Mouse (Mus musculus) ES-CJ7 (cell line): Measurements from ENCODE around the gene Apoc4.

Source experiments
- DNase-seq: peaks from one replicate; pipeline ENCODE4 v3.0.0; 2011; ENCODE audit warnings: low read depth, low spot score

Apoc4 gene

DNA sequence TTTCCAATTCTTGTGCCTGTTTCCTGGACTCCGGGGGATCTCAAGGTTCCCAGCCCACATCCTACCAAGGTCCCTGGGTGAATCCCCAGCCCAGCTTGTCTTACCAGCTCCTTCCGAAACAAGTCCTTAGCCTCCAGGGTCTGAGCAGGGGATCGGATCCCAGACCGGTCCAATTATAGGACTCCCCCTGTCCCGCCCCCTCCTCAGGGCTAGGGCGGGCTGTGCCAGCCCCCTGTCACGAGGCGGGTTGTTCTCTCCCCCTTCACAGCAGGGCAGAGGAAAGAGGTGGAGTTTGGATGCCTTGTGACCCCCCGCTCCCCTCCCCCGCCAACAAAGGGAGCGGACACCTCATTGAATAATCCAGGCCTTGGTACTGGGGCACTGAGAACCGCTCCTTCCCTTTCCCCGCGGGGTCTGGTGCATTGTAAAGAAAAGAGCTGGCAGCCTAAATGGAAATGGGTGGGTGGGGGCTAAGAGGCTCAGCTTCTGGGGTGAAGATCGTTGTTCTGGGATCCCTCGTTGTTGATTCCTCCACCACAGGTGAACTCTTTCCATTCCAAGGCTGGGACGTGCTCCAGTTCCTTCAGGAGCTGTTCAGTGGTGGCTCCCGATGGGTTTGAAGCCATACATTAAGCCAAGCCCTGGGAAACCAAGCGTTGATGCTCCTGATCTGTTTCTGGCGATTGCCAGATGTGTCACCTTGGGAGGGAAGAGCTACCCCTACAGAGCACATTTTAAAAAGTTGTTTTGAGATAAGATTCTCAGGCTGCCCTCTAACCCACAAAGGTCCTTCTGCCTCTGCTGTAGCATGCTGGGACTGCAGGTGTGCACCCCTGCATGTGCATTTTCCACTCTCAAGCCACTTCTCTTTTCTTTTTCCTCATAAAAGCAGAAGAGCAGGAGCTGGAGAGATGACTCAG, 17.9 kb upstream of the Apoc4 start, which contains the start of gene Apoe:
Gene Apoe, minus strand, starts transcription at position 282 of the 920 bp plus-strand sequence.
- peak; percentile 88 for DNase-seq

DNA sequence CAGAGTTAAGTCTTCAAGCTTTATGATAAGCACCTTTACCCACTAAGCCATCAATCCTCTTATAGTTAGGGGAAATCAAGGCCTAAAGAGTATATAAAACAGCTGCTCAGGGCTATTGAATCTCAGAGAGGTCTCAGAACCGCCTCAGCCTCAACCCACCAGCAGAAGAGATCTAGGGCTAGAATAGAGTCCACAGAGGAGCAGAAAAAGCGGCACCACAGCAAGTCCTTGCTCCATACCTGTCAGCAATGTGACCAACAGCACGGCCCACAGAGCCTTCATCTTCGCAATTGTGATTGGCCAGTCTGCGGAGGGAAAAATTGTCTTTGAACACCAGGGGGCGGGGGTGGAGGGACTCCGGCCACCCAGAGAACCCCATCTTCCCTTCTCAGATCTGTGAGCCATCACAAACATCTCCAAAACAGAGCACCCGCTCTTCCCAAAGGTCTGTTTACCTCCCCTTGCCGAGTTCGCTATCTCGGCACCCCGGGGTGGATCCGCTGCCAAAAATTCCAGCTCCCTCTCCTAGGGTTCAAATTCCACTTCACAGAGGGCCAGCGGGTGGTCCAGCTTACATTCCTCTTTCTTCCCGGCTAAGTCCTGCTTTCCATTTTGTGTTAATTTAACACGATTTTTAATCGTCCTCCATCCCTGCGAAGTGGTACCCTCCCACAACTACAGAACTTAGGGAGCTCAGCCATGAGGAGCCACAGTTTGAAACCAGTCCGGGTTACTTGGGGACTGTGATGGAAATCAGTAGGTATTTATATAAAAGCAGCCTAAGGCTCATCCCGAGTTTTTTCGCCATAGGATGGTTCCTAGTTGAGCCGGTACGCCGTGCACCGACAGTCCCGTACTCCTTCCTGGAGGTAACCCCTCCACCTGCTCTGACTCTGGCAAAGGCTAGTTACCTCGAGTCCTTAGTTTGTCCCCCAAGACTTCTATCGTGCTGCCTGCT, 16.9 kb upstream of the Apoc4 start:
- peak; percentile 70 for DNase-seq

DNA sequence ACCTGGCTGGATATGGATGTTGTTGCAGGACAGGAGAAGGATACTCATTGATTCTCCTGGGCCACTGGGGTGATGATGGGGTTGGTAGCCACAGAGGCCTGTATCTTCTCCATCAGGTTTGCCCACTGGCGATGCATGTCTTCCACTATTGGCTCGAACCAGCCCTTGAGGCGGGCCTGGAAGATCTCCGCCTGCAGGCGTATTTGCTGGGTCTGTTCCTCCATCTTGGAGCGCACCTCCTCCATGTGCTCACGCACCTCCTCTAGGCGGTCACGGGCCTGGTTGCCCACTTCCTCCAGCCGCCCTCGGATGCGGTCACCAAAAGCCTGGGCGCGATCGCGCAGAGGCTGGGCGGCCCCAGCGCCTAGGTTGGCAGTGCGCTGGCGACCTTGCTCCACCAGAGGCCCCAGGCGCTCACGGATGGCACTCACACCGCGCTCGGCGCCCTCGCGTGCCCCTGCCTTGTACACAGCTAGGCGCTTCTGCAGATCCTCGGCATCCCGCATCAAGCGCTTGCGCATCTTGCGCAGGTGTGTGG, 15.1 kb upstream of the Apoc4 start:
- DNase-seq, result peak; percentile 51

- DNase-seq, result peak; percentile 49
These were observed 14.6 kb upstream of the Apoc4 start for GRCm38 (mm10) chr7:19695881-19696280.

- no peak for DNase-seq
These were observed 13.9 kb upstream of the Apoc4 start for GRCm38 (mm10) chr7:19695213-19695594.

- DNase-seq, result no peak
These were observed 13.3 kb upstream of the Apoc4 start for GRCm38 (mm10) chr7:19694336-19695212.

GRCm38 (mm10) chr7:19693421-19693820, 12.1 kb upstream of the Apoc4 start:
- no peak for DNase-seq

DNA sequence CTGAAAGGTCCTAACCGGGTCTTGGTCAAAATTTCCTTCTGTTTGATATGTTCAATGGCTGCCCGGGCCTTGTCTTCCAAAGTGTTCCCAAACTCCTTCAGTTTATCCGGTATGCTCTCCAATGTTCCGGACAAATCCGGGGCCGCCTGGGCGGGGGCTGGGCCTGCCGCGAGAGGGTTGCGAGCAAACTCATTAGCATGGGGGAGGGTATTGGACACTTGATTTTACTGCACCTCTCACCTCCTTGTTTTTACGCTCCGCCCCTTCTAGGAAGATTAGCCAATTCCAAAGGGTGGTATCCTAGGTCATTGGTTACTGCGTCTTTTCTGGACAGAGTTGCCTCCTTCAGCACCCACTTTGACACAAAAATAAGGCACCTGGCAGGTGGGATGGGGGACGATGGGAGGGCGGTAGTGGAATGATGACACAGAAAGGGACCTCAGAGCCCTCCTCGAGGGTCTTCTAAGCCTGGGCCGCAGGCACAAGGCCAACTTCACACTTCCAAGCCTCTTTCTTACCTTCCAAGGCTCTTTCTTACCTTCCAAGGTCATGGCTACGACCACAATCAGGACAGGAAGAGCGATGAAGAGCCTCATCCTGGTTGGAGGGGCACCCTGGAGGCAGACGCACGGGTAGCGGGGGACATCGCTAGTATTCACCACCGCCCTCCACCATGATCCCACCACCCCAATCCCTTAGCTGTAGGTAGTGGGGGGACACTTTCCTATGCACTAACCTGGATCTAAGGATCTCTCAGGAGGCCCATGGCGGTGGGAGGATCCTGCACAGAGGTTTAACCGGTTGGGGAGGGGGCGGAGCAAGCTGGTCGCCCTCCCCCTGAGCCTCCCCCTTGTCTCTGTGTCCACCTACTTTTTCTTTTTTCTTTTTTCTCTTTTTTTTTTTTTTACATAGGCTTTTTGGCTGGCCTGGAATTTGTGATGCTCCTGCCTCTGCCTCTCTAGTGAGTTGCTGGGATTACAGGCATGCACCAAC, 10.9 kb upstream of the Apoc4 start, which contains the start of gene Apoc1:
Gene Apoc1, minus strand, starts transcription at position 788 of the 993 bp plus-strand sequence.
- peak; percentile 97 for DNase-seq

DNA sequence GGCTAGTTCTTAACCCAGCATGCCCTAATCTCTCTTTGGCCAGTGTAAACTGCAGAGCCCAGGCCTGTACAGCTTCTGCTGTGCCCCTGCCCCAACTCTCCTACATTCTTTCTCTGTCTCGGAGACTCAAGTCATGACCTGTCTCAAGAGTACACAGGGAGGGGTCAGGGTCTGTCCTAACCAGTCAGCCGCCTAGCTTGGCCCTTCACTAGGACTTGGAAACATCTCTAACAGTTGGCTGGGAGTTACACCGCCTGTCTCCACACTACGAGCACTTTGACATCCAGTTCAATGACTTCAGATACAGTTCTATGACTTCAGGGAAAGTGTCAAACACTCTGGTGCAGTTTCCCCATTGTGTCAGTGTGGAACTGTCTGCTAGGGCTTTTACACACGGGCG, 10.2 kb upstream of the Apoc4 start:
- DNase-seq, result peak; percentile 56

DNA sequence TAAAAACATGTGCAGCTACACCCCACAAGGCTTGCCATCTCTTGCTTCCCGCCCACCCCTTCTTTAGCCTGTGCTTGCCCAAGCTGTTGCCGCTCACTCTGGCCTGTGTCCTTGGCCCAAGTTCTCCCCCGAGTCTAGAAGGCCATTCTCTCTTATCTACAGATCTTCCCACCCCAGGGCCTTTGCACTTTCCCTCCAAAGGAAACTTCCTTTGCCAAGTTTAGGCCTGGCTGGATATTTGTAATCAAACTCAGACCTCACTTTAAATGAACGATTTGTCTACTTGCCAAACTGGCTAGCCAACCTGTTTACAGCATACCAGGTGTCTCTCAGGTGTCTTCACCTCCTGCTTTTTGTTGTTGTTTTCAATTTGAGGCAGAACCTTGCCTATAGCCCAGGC, 9.6 kb upstream of the Apoc4 start:
- no peak for DNase-seq

- DNase-seq, result no peak
These were observed 7.3 kb upstream of the Apoc4 start for GRCm38 (mm10) chr7:19688611-19689010.

- no peak for DNase-seq
These were observed 6.8 kb upstream of the Apoc4 start for GRCm38 (mm10) chr7:19688101-19688500.

GRCm38 (mm10) chr7:19686927-19687583, 5.8 kb upstream of the Apoc4 start:
- peak; percentile 86 for DNase-seq

DNA sequence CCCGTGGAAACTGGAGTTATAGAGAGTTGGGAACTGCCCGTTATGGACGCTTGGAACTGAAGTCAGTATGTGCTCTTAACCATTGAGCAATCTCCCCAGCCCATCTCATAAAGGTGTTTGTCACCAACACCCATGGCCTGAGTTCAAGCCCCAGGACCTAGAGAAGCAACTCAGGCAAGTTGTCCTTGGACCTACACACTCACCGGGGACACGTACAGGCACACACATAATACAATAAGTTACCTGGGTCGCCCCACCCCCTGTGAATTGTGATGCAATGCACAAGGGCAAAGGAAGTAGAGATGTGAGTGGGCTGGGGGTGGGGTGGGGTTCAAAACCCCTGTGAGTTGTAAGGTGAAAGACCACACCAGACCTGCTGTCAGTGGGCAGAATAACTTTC, 5.2 kb upstream of the Apoc4 start:
- no peak for DNase-seq

GRCm38 (mm10) chr7:19685374-19685773, 4.1 kb upstream of the Apoc4 start:
- no peak for DNase-seq

GRCm38 (mm10) chr7:19683771-19684201, 2.5 kb upstream of the Apoc4 start:
- no peak for DNase-seq

DNA sequence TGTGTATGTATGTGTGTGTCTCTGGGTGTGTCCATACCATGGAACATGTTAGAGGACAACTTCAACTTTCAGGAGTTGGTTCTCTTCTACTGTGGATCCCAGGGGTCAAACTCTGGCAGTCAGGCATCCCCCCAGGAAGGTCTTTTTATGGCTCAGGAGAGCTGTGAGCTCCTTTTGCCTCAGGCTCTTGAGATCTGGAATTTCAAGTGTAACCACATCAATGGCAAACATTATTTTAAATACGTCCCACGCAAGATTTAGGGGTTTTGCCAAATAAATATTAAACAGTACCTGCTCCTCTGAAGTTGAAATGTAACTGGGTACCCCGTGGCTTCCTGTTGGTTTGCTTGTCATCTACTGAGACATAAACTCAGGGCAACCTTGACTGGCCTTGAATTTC, 1.7 kb upstream of the Apoc4 start:
- DNase-seq, result no peak

DNA sequence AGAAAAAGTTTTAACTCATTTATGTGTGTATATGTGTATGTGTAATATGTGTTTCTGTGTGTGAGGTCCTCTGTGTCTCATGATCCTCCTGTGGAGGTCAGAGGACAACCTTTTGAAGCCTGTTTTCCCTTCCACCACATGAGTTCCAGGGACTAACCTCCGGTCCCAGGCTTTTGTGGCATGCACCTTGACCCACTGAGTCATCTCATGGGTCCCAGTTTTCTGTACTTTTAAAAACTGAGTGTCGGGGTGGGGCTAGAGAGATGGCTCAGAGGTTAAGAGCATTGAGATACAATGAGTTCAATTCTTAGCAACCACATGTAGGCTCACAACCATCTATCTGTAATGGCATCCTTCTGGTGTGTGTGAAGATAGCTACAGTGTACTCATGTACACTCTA, 577 bp downstream of the Apoc4 start:
- no peak for DNase-seq

- no peak for DNase-seq
These were observed 2.4 kb downstream of the Apoc4 start for GRCm38 (mm10) chr7:19678901-19679300.
